Mouse (Mus musculus) olfactory bulb, adult 2 months (tissue): Measurements from ENCODE around the gene Zfp658.

ENCODE experiments used
- CTCF ChIP-seq: fragments of 200-500 bp; IDR thresholded peaks from 2 replicates; pipeline ENCODE4 v1.5.1; 2012; ENCODE audit warnings: low read depth, mild to moderate bottlenecking, low read length, moderate library complexity; ENCODE audit not compliant: insufficient read depth
- POLR2A ChIP-seq: fragments of 200-500 bp; IDR thresholded peaks from 2 replicates; pipeline ENCODE4 v1.6.1; 2012; ENCODE audit warnings: mild to moderate bottlenecking, low read depth, low read length, moderate library complexity; ENCODE audit not compliant: insufficient read depth

DNA sequence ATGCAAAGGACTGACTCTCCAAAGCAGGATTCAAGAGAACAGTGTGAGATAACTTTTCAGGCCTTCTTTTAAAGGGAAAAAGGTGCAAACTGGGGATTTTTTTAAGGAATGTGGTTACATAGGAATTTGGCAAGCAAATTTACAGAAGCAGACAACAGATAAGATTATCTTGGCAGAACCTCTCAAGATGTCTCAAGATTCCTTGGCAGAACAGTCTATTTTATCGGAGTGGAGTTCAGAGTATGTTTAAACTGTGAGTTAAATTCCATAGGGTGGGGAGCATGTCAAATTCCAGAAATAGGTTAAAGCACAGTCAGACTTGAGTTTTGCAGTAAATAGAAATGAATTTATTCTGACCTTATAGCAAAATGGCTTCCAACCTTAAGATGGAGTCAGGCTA is 5.2 kb upstream of the Zfp658 start:
- TF ChIP-seq POLR2A (no peak), CTCF (no peak)
